Mouse (Mus musculus): ENCODE results near the gene Rae1. TPM values are rescaled to one million over a fixed set of nuclear protein-coding genes. Genes with fewer than 3 reads are reported as not detected.

The Rae1 gene
- polyA plus RNA-seq, 1 experiment from 2014 or later, result 123 TPM

- Histone ChIP-seq H3K4me1 (0 out of 2 replicates have a peak, but pooled peaks cover 9% of the 10 kb centered on the region), H3K36me3 (no peaks in the 10 kb centered on the region), H3K27me3 (replicated peaks) (0 out of 2 replicates have a peak, but pooled peaks cover 3% of the 10 kb centered on the region), H3K4me2 (replicated peaks) (no peak overlapping the region), H3K27ac (no peak overlapping the region), H3K9me3 (no peaks in the 10 kb centered on the region), H3K4me3 (no peak overlapping the region), H3K9ac (no peak overlapping the region)
- no peak for ATAC-seq (ENCODE audit: low FRiP score, low read depth)
- 84% methylated on average over 11 of the region's 11 CpGs for WGBS
Measured at GRCm38 (mm10) chr2:173056882-173057315, 57.0 kb downstream of the Rae1 start.

GRCm38 (mm10) chr2:173057623-173058022, 57.7 kb downstream of the Rae1 start:
- Histone ChIP-seq H3K36me3 (no peaks in the 10 kb centered on the region), H3K4me3 (no peak overlapping the region), H3K9ac (no peak overlapping the region), H3K27ac (no peak overlapping the region), H3K27me3 (replicated peaks) (0 out of 2 replicates have a peak, but pooled peaks cover 3% of the 10 kb centered on the region), H3K9me3 (no peaks in the 10 kb centered on the region), H3K4me1 (0 out of 2 replicates have a peak, but pooled peaks cover 9% of the 10 kb centered on the region), H3K4me2 (replicated peaks) (no peak overlapping the region)
- no peak for ATAC-seq (ENCODE audit: low FRiP score, low read depth)
- 71% methylated on average over 10 of the region's 10 CpGs for WGBS

- WGBS, result 51% methylated on average over 11 of the region's 11 CpGs
- no peak overlapping the region for H3K4me3 ChIP-seq
- H3K27me3 ChIP-seq (replicated peaks), result 0 out of 2 replicates have a peak, but pooled peaks cover 3% of the 10 kb centered on the region
- H3K36me3 ChIP-seq, result no peaks in the 10 kb centered on the region
- no peak overlapping the region for H3K9ac ChIP-seq
- no peak for ATAC-seq (ENCODE audit: low FRiP score, low read depth)
- H3K4me2 ChIP-seq (replicated peaks), result no peak overlapping the region
- 0 out of 2 replicates have a peak, but pooled peaks cover 9% of the 10 kb centered on the region for H3K4me1 ChIP-seq
- H3K9me3 ChIP-seq, result no peaks in the 10 kb centered on the region
- no peak overlapping the region for H3K27ac ChIP-seq
Measured at GRCm38 (mm10) chr2:173058263-173058662, 58.3 kb downstream of the Rae1 start.

- no peak overlapping the region for H3K4me2 ChIP-seq (replicated peaks)
- WGBS, result 88% methylated on average over 9 of the region's 9 CpGs
Measured at GRCm38 (mm10) chr2:173060450-173060849, 60.5 kb downstream of the Rae1 start.

GRCm38 (mm10) chr2:173061443-173062351, 61.8 kb downstream of the Rae1 start:
- Histone ChIP-seq H3K27me3 (replicated peaks) (no peaks in the 10 kb centered on the region), H3K4me3 (no peak overlapping the region), H3K4me1 (0 out of 2 replicates have a peak, but pooled peaks cover 9% of the 10 kb centered on the region), H3K36me3 (no peaks in the 10 kb centered on the region), H3K9ac (no peak overlapping the region), H3K9me3 (no peaks in the 10 kb centered on the region), H3K4me2 (replicated peaks) (no peak overlapping the region), H3K27ac (no peak overlapping the region)
- WGBS, result 78% methylated on average over 15 of the region's 15 CpGs
- ATAC-seq (ENCODE audit: low FRiP score, low read depth), result no peak

More at GRCm38 (mm10) chr2:173060450-173060849, 60.5 kb downstream of the Rae1 start:
- Histone ChIP-seq H3K27ac (no peak overlapping the region), H3K4me1 (0 out of 2 replicates have a peak, but pooled peaks cover 9% of the 10 kb centered on the region), H3K27me3 (replicated peaks) (no peaks in the 10 kb centered on the region), H3K4me3 (no peak overlapping the region), H3K9ac (no peak overlapping the region), H3K9me3 (no peaks in the 10 kb centered on the region), H3K36me3 (no peaks in the 10 kb centered on the region)
- ATAC-seq (ENCODE audit: low FRiP score, low read depth), result no peak

DNA sequence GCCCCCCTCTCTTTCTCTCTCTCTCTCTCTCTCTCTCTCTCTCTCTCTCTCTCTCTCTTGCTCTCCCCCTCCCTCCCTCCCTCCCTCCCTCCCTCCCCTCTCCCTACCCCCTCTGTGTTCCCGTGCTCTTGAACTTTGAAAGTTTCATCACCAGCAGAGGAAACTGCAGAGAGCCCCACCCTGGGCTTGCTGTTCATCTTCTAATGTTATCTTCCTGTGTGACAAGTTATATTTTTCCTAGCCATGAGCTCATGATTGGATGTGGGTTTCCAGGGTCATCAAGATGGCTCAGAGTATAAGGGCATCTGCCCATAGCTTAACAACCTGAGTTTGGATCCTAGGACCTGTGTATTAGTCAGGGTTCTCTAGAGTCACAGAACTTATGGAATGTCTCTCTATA, 63.3 kb downstream of the Rae1 start:
- Histone ChIP-seq H3K9me3 (no peaks in the 10 kb centered on the region), H3K36me3 (no peaks in the 10 kb centered on the region), H3K27ac (no peak overlapping the region), H3K4me3 (no peak overlapping the region), H3K4me2 (replicated peaks) (no peak overlapping the region), H3K27me3 (replicated peaks) (no peaks in the 10 kb centered on the region), H3K9ac (no peak overlapping the region), H3K4me1 (0 out of 2 replicates have a peak, but pooled peaks cover 1% of the 10 kb centered on the region)
- WGBS, result 67% methylated on average over 1 of the region's 1 CpGs
- no peak for ATAC-seq (ENCODE audit: low FRiP score, low read depth)

GRCm38 (mm10) chr2:173064864-173065263, 64.9 kb downstream of the Rae1 start:
- H3K4me3 ChIP-seq, result no peak overlapping the region
- WGBS, result 92% methylated on average over 2 of the region's 2 CpGs
- no peak for ATAC-seq (ENCODE audit: low FRiP score, low read depth)
- H3K36me3 ChIP-seq, result no peaks in the 10 kb centered on the region
- H3K4me2 ChIP-seq (replicated peaks), result no peak overlapping the region
- no peak overlapping the region for H3K27ac ChIP-seq
- no peak overlapping the region for H3K9ac ChIP-seq
- H3K9me3 ChIP-seq, result no peaks in the 10 kb centered on the region
- H3K4me1 ChIP-seq, result no peaks in the 10 kb centered on the region
- no peaks in the 10 kb centered on the region for H3K27me3 ChIP-seq (replicated peaks)

Other genes with a start within 250 kb of the Rae1 start
- 14.8 and 16.3 TPM in 2 replicates for gene Bmp7, start 59.8 kb upstream of the Rae1 start, polyA plus RNA-seq (2016; fragmentation: Nextera tagmentation; extraction: Ambion mirVana)
- gene Spo11, start 22.4 kb upstream of the Rae1 start, polyA plus RNA-seq (2016; fragmentation: Nextera tagmentation; extraction: Ambion mirVana), result 0.22 and 0.27 TPM in 2 replicates
- gene Rbm38, start 20.4 kb downstream of the Rae1 start, polyA plus RNA-seq (2016; fragmentation: Nextera tagmentation; extraction: Ambion mirVana), result 48.2 and 52.0 TPM in 2 replicates
- gene Ctcfl, start 119.4 kb downstream of the Rae1 start, polyA plus RNA-seq (2016; fragmentation: Nextera tagmentation; extraction: Ambion mirVana), result 0.06 and 0.13 TPM in 2 replicates
- not detected in 2 replicates for gene Pck1, start 152.9 kb downstream of the Rae1 start, polyA plus RNA-seq (2016; fragmentation: Nextera tagmentation; extraction: Ambion mirVana)
- 0.28 and 0.32 TPM in 2 replicates for gene Zbp1, start 218.8 kb downstream of the Rae1 start, polyA plus RNA-seq (2016; fragmentation: Nextera tagmentation; extraction: Ambion mirVana)